Mouse (Mus musculus) v-Abl transformed pro-B cells (cell line): ENCODE measurements around the gene Fbxl18.
"Not testable (repeated sequence)": the region's sequence is repeated elsewhere in the genome, so short reads cannot be mapped to it uniquely, and the experiment has no call there.

Experiments
- in situ Hi-C, 2 experiments: fragments of 400-800 bp; cut with MboI; formaldehyde crosslinking; loops; one replicate each; pipeline ENCODE4 v1.15.1; 2025; ENCODE audit not compliant: unreplicated experiment in 2 of 2

Gene Fbxl18

GRCm38 (mm10) chr5:142844467-142844866 lies 50.8 kb downstream of the Fbxl18 start:
- in situ Hi-C loops = loop anchor here (5.0 kb wide), 2 partner anchors 77 to 282 kb away; no protein-coding TSS in a partner anchor

GRCm38 (mm10) chr5:142842137-142842642 lies 53.0 kb downstream of the Fbxl18 start:
- in situ Hi-C loops = loop anchor here (5.0 kb wide), 2 partner anchors 75 to 280 kb away; no protein-coding TSS in a partner anchor

GRCm38 (mm10) chr5:142841372-142842136 lies 53.7 kb downstream of the Fbxl18 start:
- in situ Hi-C loops = loop anchor here (5.0 kb wide), 2 partner anchors 74 to 279 kb away; no protein-coding TSS in a partner anchor

- in situ Hi-C loops = not testable (repeated sequence)
Observed at GRCm38 (mm10) chr5:142837427-142837826, 57.8 kb downstream of the Fbxl18 start.

DNA sequence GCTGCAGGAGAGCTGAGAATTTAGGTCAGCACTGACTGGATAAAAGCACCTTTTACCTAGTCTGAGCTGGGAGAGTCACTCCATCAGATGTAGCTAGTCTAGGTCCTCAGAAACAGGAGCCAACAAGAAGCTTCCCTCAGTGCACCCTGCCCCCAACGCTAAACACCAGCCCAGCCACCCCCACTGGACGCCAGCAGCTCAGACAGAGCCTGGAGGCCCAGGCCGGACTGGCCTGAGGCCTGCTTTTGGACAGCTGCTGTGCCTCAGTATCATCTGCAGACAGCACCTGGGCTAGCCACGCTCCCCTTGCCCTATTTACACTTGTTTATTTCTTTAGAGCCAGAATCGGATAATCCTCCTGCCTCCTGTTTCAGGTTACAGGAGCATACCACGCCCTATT lies 58.3 kb downstream of the Fbxl18 start:
- in situ Hi-C loops = no loop called here

DNA sequence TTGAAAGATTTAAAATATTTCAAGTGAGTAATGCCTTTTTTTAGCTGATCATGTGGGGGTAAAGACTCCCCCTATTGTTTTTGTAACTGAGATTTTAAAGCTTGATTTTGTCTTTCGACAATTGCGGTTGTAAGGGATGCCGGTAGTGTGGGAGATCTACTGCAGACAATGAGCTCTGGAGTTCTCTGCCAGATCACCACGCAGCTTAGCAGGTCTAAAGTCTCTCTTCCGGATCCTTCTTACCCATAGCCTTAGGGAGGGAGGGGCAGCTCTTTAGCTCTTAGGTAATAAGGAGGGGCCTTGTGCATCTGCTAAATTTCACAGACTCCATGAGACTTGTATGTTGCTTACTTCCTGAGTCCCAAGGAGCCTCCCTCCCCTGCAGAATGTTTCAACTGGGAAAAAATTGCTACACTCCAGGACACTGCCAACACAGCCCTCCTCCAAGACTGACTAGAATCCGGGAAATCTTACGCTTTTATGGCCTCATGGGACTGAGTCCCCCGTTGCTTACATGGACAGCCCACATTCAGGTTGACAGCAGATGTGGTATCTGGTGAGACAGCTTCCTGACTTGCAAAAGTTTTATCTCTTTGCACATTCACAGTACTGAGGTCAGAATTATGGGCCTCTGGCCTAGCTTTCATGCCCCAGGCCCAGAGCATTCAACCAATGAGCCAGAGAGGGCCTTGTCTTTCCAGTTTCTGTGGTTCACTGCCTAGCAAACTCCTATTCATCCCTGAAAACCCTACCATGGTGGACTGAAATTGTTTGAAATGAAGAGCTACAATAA lies 61.4 kb downstream of the Fbxl18 start:
- in situ Hi-C loops = no loop called here

DNA sequence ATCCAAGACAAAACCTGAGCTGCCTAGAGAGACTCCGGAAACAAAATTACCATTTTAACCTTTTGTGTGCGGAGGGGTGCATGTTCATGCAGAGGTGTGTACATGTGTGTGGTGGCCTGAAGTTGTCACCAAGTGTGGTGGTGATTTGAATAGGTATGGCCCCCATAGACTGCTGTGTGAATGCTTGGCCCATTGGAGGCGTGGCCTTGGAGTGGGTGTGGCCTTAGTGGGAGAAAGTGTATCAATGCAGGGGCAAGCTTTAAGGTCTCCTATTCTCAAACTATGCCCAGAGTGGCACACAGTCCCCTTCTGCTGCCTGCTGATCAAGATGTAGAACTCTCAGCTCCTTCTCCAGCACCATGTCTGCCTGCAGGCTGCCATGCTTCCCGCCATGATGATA lies 69.1 kb downstream of the Fbxl18 start:
- in situ Hi-C loops = no loop called here

GRCm38 (mm10) chr5:142825665-142826064 lies 69.6 kb downstream of the Fbxl18 start:
- in situ Hi-C loops = no loop called here

GRCm38 (mm10) chr5:142824091-142824490 lies 71.1 kb downstream of the Fbxl18 start:
- in situ Hi-C loops = loop anchor here in 1 of 2 experiments (5.0 kb wide), 1 partner anchor 192 kb away; no protein-coding TSS in a partner anchor

GRCm38 (mm10) chr5:142823096-142824062 lies 71.8 kb downstream of the Fbxl18 start:
- in situ Hi-C loops = loop anchor here in 1 of 2 experiments (5.0 kb wide), 1 partner anchor 191 kb away; no protein-coding TSS in a partner anchor

GRCm38 (mm10) chr5:142822286-142823095 lies 72.7 kb downstream of the Fbxl18 start:
- in situ Hi-C loops = loop anchor here in 1 of 2 experiments (5.0 kb wide), 1 partner anchor 190 kb away; no protein-coding TSS in a partner anchor

GRCm38 (mm10) chr5:142821974-142822285 lies 73.3 kb downstream of the Fbxl18 start:
- in situ Hi-C loops = loop anchor here in 1 of 2 experiments (5.0 kb wide), 1 partner anchor 190 kb away; no protein-coding TSS in a partner anchor

- in situ Hi-C loops = loop anchor here in 1 of 2 experiments (5.0 kb wide), 1 partner anchor 189 kb away; no protein-coding TSS in a partner anchor
Observed at GRCm38 (mm10) chr5:142821266-142821973, 73.8 kb downstream of the Fbxl18 start.

GRCm38 (mm10) chr5:142820276-142821265 lies 74.7 kb downstream of the Fbxl18 start:
- in situ Hi-C loops = loop anchor here in 1 of 2 experiments (5.0 kb wide), 1 partner anchor 188 kb away; no protein-coding TSS in a partner anchor

- in situ Hi-C loops = loop anchor here (5.0 kb wide), 2 partner anchors 88 to 187 kb away; partner anchors contain the start of gene Actb (in 2 of the 2)
Observed at GRCm38 (mm10) chr5:142819385-142820275, 75.6 kb downstream of the Fbxl18 start.
